Mouse (Mus musculus) MEL (cell line): ENCODE results near the gene Pitx3.

Experiments
- CTCF ChIP-seq, 3 experiments: IDR thresholded peaks in 2 of 3; conservative IDR thresholded peaks in 1 of 3; 2 replicates each; pipeline ENCODE4 v1.5.1; 2011 to 2012; ENCODE audit warnings: low read length in 3 of 3, low read depth in 2 of 3, mild to moderate bottlenecking in 2 of 3, improper control_type of control experiment in 1 of 3, inconsistent platforms in 1 of 3, mixed read lengths in 1 of 3, moderate library complexity in 1 of 3; ENCODE audit not compliant: control insufficient read depth in 1 of 3, insufficient read depth in 1 of 3, poor library complexity in 1 of 3, severe bottlenecking in 1 of 3
- ELF1 ChIP-seq: IDR thresholded peaks from 2 replicates; pipeline ENCODE4 v1.6.1; 2014; ENCODE audit warnings: low read depth, mild to moderate bottlenecking, inconsistent platforms, low read length, improper control_type of control experiment, moderate library complexity
- EP300 ChIP-seq, 2 experiments: IDR thresholded peaks; 2 replicates each; pipeline ENCODE4 v1.6.1; 2011; ENCODE audit warnings: improper control_type of control experiment in 2 of 2, low read length in 2 of 2, low read depth in 1 of 2, mild to moderate bottlenecking in 1 of 2
- GATA1 ChIP-seq: IDR thresholded peaks from 2 replicates; pipeline ENCODE4 v1.6.1; 2011; ENCODE audit warnings: low read depth, low read length, improper control_type of control experiment
- MAFK ChIP-seq: IDR thresholded peaks from 2 replicates; pipeline ENCODE4 v1.6.1; 2011; ENCODE audit warnings: low read depth, mild to moderate bottlenecking, low read length, improper control_type of control experiment, borderline replicate concordance
- MAX ChIP-seq: IDR thresholded peaks from 2 replicates; pipeline ENCODE4 v1.6.1; 2011; ENCODE audit warnings: low read length, improper control_type of control experiment
- MYC ChIP-seq: IDR thresholded peaks from 2 replicates; pipeline ENCODE4 v1.6.1; 2011; ENCODE audit warnings: low read depth, mild to moderate bottlenecking, low read length, improper control_type of control experiment, moderate library complexity
- NRF1 ChIP-seq: IDR thresholded peaks from 2 replicates; pipeline ENCODE4 v1.6.1; 2014; ENCODE audit warnings: low read depth, mild to moderate bottlenecking, inconsistent platforms, low read length, improper control_type of control experiment, moderate library complexity; ENCODE audit not compliant: poor library complexity, insufficient read depth, severe bottlenecking
- POLR2A ChIP-seq, 2 experiments: IDR thresholded peaks; 2 replicates each; pipeline ENCODE4 v1.6.1; 2011 to 2012; ENCODE audit warnings: low read length in 2 of 2, mild to moderate bottlenecking in 2 of 2, control low read depth in 1 of 2, improper control_type of control experiment in 1 of 2, low read depth in 1 of 2, moderate library complexity in 1 of 2; ENCODE audit not compliant: control insufficient read depth in 1 of 2, insufficient read depth in 1 of 2, poor library complexity in 1 of 2
- POLR2AphosphoS2 ChIP-seq: IDR thresholded peaks from 2 replicates; pipeline ENCODE4 v1.6.1; 2011; ENCODE audit warnings: low read length, improper control_type of control experiment
- UBTF ChIP-seq: IDR thresholded peaks from 2 replicates; pipeline ENCODE4 v1.6.1; 2012; ENCODE audit warnings: low read depth, mild to moderate bottlenecking, inconsistent platforms, low read length, improper control_type of control experiment, moderate library complexity, borderline replicate concordance; ENCODE audit not compliant: insufficient read depth
- USF2 ChIP-seq, 2 experiments: IDR thresholded peaks; 2 replicates each; pipeline ENCODE4 v1.6.1; 2011 to 2012; ENCODE audit warnings: improper control_type of control experiment in 2 of 2, low read length in 2 of 2, borderline replicate concordance in 1 of 2, inconsistent platforms in 1 of 2, low read depth in 1 of 2, mild to moderate bottlenecking in 1 of 2; ENCODE audit not compliant: insufficient read depth in 1 of 2

- TF ChIP-seq EP300 (IDR thresholded peaks at IDR 0.05; ENCODE audit: low read depth in 1 of 2, low read length in 2 of 2): no peak
- no peak for TF ChIP-seq MAX
- no peak for TF ChIP-seq POLR2A (IDR thresholded peaks at IDR 0.05; ENCODE audit: control insufficient read depth in 1 of 2, insufficient read depth in 1 of 2, low read depth in 1 of 2, low read length in 2 of 2, poor library complexity in 1 of 2)
- TF ChIP-seq MYC: no peak
- peak; percentile 92; the same call in 1 of the 2 replicates for TF ChIP-seq MAFK
- no peak for TF ChIP-seq CTCF (IDR thresholded peaks at IDR 0.05 in 2 of 3, conservative IDR thresholded peaks at IDR 0.05 in 1 of 3; ENCODE audit: control insufficient read depth in 1 of 3, insufficient read depth in 1 of 3, low read depth in 2 of 3, low read length in 3 of 3, poor library complexity in 1 of 3, severe bottlenecking in 1 of 3)
- no peak for TF ChIP-seq GATA1
- no peak for TF ChIP-seq ELF1
- TF ChIP-seq POLR2AphosphoS2: no peak
- TF ChIP-seq UBTF: no peak
- TF ChIP-seq USF2 (IDR thresholded peaks at IDR 0.05; ENCODE audit: borderline replicate concordance in 1 of 2, insufficient read depth in 1 of 2, low read depth in 1 of 2, low read length in 2 of 2): no peak
- TF ChIP-seq NRF1: no peak
Observed at GRCm38 (mm10) chr19:46169396-46169795, 21.3 kb upstream of the Pitx3 start.
